Comparison of ENCODE assay signal across 17 mouse cellular contexts in the genomic region with DNA sequence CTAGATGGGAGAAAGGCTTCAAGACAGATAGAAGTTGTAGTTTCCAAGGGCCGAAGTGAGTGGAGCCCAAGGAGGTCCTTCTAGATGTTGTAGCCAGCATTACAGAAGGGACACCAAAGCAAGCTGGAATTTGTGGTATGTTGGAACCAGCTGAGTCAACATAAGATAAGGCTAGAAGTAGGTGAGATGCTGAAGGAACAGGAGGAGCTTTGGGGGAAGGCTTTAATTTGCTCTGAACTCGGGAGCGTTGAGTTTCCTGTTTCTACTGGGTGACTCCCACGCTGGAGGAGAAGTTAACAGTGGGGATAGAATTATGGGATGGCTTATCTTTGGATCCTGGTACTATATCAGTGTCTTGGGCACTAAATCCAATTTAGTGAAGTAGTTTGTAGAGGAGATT. TPM values are rescaled to one million over a fixed set of nuclear protein-coding genes. Genes with fewer than 3 reads are reported as not detected.
DNase-seq lines count a peak whose midpoint lies in the region; ATAC-seq and TF ChIP-seq lines count a peak whose summit lies in the region.
"Had no signal": no experiment of that assay in that cellular context is flagged by ENCODE, and none has a peak within 500 bp of the region (broad histone marks: within the 10 kb centered on the region; RNA-seq: fewer than 3 reads in every experiment).

No protein-coding gene starts in this region.

- TF ChIP-seq EP300 in lung, postnatal 0 days (IDR thresholded peaks at IDR 0.05), result peak; percentile 72

- TF ChIP-seq CTCF in kidney, postnatal 0 days (IDR thresholded peaks at IDR 0.05; ENCODE audit: low read depth), result no peak
- no peak for TF ChIP-seq CTCF in lung, postnatal 0 days (IDR thresholded peaks at IDR 0.05)

- no peak overlapping the region for H3K27ac ChIP-seq in kidney, postnatal 0 days
- H3K27ac ChIP-seq in kidney, embryonic 14.5 days (ENCODE audit: low read depth, low read length), result no peak overlapping the region
- no peak overlapping the region for H3K27ac ChIP-seq in lung, postnatal 0 days (ENCODE audit: low read length)
- H3K27ac ChIP-seq: embryonic facial prominence, embryonic 10.5 days; forebrain, embryonic 13.5 days; heart, embryonic 15.5 days; hindbrain, embryonic 13.5 days had no signal

- no peaks in the 10 kb centered on the region for H3K36me3 ChIP-seq in kidney, postnatal 0 days (ENCODE audit: insufficient read depth, low read length)
- no peaks in the 10 kb centered on the region for H3K36me3 ChIP-seq in kidney, embryonic 14.5 days (ENCODE audit: control insufficient read depth, insufficient read depth, low read length)
- H3K36me3 ChIP-seq in lung, postnatal 0 days (ENCODE audit: insufficient read depth, low read length), result no peaks in the 10 kb centered on the region
- H3K36me3 ChIP-seq: embryonic facial prominence, embryonic 10.5 days; heart, embryonic 15.5 days; hindbrain, embryonic 13.5 days had no signal

- H3K4me1 ChIP-seq in kidney, postnatal 0 days (replicated peaks; ENCODE audit: insufficient read depth, low read length), result peaks cover 7% of the 10 kb centered on the region; the same call in 1 of the 2 replicates
- peaks cover 9% of the 10 kb centered on the region; the same call in 1 of the 2 replicates for H3K4me1 ChIP-seq in kidney, embryonic 14.5 days (ENCODE audit: control insufficient read depth, insufficient read depth, low read length)
- H3K4me1 ChIP-seq in lung, postnatal 0 days (ENCODE audit: insufficient read depth, low read depth, low read length), result no peaks in the 10 kb centered on the region; the same call in none of the 2 replicates

- H3K27me3 ChIP-seq in kidney, postnatal 0 days (ENCODE audit: insufficient read depth, low read length), result no peaks in the 10 kb centered on the region
- no peaks in the 10 kb centered on the region for H3K27me3 ChIP-seq in kidney, embryonic 14.5 days (ENCODE audit: control insufficient read depth, insufficient read depth, low read length)
- no peaks in the 10 kb centered on the region for H3K27me3 ChIP-seq in lung, postnatal 0 days (replicated peaks; ENCODE audit: insufficient read depth, low read length)
- H3K27me3 ChIP-seq: heart, embryonic 15.5 days had no signal

- peak; percentile 60 for DNase-seq in kidney, postnatal 0 days (ENCODE audit: low spot score)
- DNase-seq in lung, postnatal 0 days (ENCODE audit: low spot score), result peak; percentile 50
- no peak for DNase-seq in lung, postnatal 10 days
- peak; percentile 22 for DNase-seq in mesoderm, embryonic 11.5 days (ENCODE audit: low read depth, low spot score)
- DNase-seq in spleen, postnatal 10 days (ENCODE audit: low spot score in 2 of 2), result no peak
- DNase-seq: adrenal gland, adult 2 months; adrenal gland, postnatal 25 days; cerebellum, adult 18-20 months; cerebellum, postnatal 10 days; forebrain, postnatal 0 days; gastrocnemius, postnatal 14 days; heart, postnatal 14 days had no signal

- WGBS in kidney, postnatal 0 days, result 29% methylated on average over 4 of the region's 4 CpGs
- 20% methylated on average over 4 of the region's 4 CpGs for WGBS in kidney, embryonic 14.5 days
- WGBS in lung, postnatal 0 days, result 34% methylated on average over 4 of the region's 4 CpGs

- no peaks in the 10 kb centered on the region for H3K9me3 ChIP-seq in kidney, postnatal 0 days (replicated peaks; ENCODE audit: low read length)
- no peaks in the 10 kb centered on the region for H3K9me3 ChIP-seq in kidney, embryonic 14.5 days (ENCODE audit: control insufficient read depth, low read length)
- H3K9me3 ChIP-seq in lung, postnatal 0 days (ENCODE audit: low read length), result no peaks in the 10 kb centered on the region
- H3K9me3 ChIP-seq: embryonic facial prominence, embryonic 10.5 days; forebrain, embryonic 13.5 days; heart, embryonic 15.5 days; hindbrain, embryonic 13.5 days had no signal

- ATAC-seq in kidney, postnatal 0 days (replicated peaks; ENCODE audit: low FRiP score, low read depth), result no peak
- ATAC-seq in kidney, embryonic 14.5 days (ENCODE audit: low FRiP score, low TSS enrichment), result no peak
- peak; percentile 18; the same call in 1 of the 2 replicates for ATAC-seq in lung, postnatal 0 days
- ATAC-seq: forebrain, embryonic 13.5 days; forebrain, postnatal 0 days had no signal

- H3K4me2 ChIP-seq in kidney, postnatal 0 days (ENCODE audit: low read length), result no peak overlapping the region
- H3K4me2 ChIP-seq in kidney, embryonic 14.5 days (replicated peaks; ENCODE audit: low read depth, low read length), result no peak overlapping the region
- H3K4me2 ChIP-seq in lung, postnatal 0 days (replicated peaks; ENCODE audit: low read depth, low read length), result no peak overlapping the region
- H3K4me2 ChIP-seq: forebrain, embryonic 13.5 days; heart, embryonic 15.5 days; hindbrain, embryonic 13.5 days had no signal

- no peak overlapping the region for H3K9ac ChIP-seq in kidney, postnatal 0 days (ENCODE audit: low read depth, low read length)
- H3K9ac ChIP-seq in kidney, embryonic 14.5 days (ENCODE audit: low read depth, low read length), result no peak overlapping the region
- H3K9ac ChIP-seq in lung, postnatal 0 days (replicated peaks; ENCODE audit: low read depth), result no peak overlapping the region
- H3K9ac ChIP-seq: forebrain, embryonic 13.5 days; forebrain, postnatal 0 days; heart, embryonic 15.5 days; hindbrain, embryonic 13.5 days had no signal

- no peak overlapping the region for H3K4me3 ChIP-seq in kidney, postnatal 0 days (replicated peaks; ENCODE audit: low read depth, low read length)
- no peak overlapping the region for H3K4me3 ChIP-seq in kidney, embryonic 14.5 days (ENCODE audit: low read length)
- no peak overlapping the region for H3K4me3 ChIP-seq in lung, postnatal 0 days (ENCODE audit: low read depth, low read length)
- H3K4me3 ChIP-seq: embryonic facial prominence, embryonic 10.5 days; forebrain, embryonic 13.5 days; heart, embryonic 15.5 days; hindbrain, embryonic 13.5 days had no signal

RNA-seq across cellular contexts. Expression of gene Pard3b, which starts 3.3 kb away (rescaled TPM):
- polyA plus RNA-seq in kidney, postnatal 0 days (2015; fragmentation: Nextera tagmentation; extraction: Ambion mirVana), result 20.6 and 21.4 TPM in 2 replicates
- 18.4 and 22.4 TPM in 2 replicates for polyA plus RNA-seq in kidney, embryonic 14.5 days (2014; fragmentation: Nextera tagmentation; extraction: Ambion mirVana)
- 19.1 and 23.8 TPM in 2 replicates for polyA plus RNA-seq in lung, postnatal 0 days (2015; fragmentation: Nextera tagmentation; extraction: Ambion mirVana)

Comparison
In these comparisons a context has a peak if more than half of its experiments do, and no peak if none do; other contexts are left out.
1. DNase-seq: peak in kidney, postnatal 0 days (single experiment), lung, postnatal 0 days (single experiment) and mesoderm, embryonic 11.5 days (single experiment); none in lung, postnatal 10 days (single experiment) and spleen, postnatal 10 days (0 of 2).